Mouse (Mus musculus) heart, embryonic 11.5 days (tissue): ENCODE data around the gene Spdye4c. TPM values are rescaled to one million over a fixed set of nuclear protein-coding genes. Genes with fewer than 3 reads are reported as not detected.

Experiments used
- ATAC-seq: fragments of 200-750 bp; cut with Nextera tagmentation; replicated peaks from 2 replicates; pipeline ENCODE4 v1.8.0; 2017; ENCODE audit warnings: moderate library complexity; ENCODE audit not compliant: insufficient number of reproducible peaks, low FRiP score, low TSS enrichment
- H3K27ac ChIP-seq: fragments of 300-500 bp; sonication (generic); 2 replicates; pipeline ENCODE4 v1.5.1; 2014; ENCODE audit warnings: mild to moderate bottlenecking, low read depth, low read length
- H3K27me3 ChIP-seq: fragments of 300-500 bp; sonication (generic); 2 replicates; pipeline ENCODE4 v1.6.1; 2014; ENCODE audit warnings: mild to moderate bottlenecking, low read length, mixed read lengths; ENCODE audit not compliant: control insufficient read depth, insufficient read depth
- H3K36me3 ChIP-seq: fragments of 300-500 bp; sonication (generic); 2 replicates; pipeline ENCODE4 v1.6.1; 2014; ENCODE audit warnings: mild to moderate bottlenecking, low read length, moderate library complexity, mixed read lengths; ENCODE audit not compliant: control insufficient read depth, insufficient read depth
- H3K4me1 ChIP-seq: fragments of 300-500 bp; sonication (generic); 2 replicates; pipeline ENCODE4 v1.6.1; 2014; ENCODE audit warnings: low read length; ENCODE audit not compliant: control insufficient read depth, insufficient read depth
- H3K4me2 ChIP-seq: fragments of 300-500 bp; sonication (generic); 2 replicates; pipeline ENCODE4 v1.6.1; 2014; ENCODE audit warnings: mild to moderate bottlenecking, moderate library complexity
- H3K4me3 ChIP-seq: fragments of 300-500 bp; sonication (generic); 2 replicates; pipeline ENCODE4 v1.5.1; 2014; ENCODE audit warnings: low read depth, low read length
- H3K9ac ChIP-seq: fragments of 300-500 bp; sonication (generic); 2 replicates; pipeline ENCODE4 v1.6.1; 2014; ENCODE audit warnings: mild to moderate bottlenecking, low read depth, low read length, moderate library complexity
- H3K9me3 ChIP-seq: fragments of 300-500 bp; sonication (generic); replicated peaks from 2 replicates; pipeline ENCODE4 v1.6.1; 2016; ENCODE audit warnings: low read length; ENCODE audit not compliant: control insufficient read depth
- WGBS: fragments of 180-500 bp; shearing (Covaris S2); extraction: QIAGEN DNeasy Blood & Tissue Kit; methylation state at CpG from one replicate; pipeline ENCODE4 v1.1.7; 2014; ENCODE audit not compliant: insufficient replicate concordance; 5-methylcytosine and 5-hydroxymethylcytosine counted together
- polyA plus RNA-seq: library from polyadenylated mRNA; unstranded; fragments of >200 nt; fragmentation: Nextera tagmentation; extraction: Ambion mirVana; gene quantifications from 2 replicates; pipeline ENCODE4 v1.2.1, GENCODE M21; 2014

The Spdye4c gene
- polyA plus RNA-seq, 1 experiment from 2014 or later: not detected

DNA sequence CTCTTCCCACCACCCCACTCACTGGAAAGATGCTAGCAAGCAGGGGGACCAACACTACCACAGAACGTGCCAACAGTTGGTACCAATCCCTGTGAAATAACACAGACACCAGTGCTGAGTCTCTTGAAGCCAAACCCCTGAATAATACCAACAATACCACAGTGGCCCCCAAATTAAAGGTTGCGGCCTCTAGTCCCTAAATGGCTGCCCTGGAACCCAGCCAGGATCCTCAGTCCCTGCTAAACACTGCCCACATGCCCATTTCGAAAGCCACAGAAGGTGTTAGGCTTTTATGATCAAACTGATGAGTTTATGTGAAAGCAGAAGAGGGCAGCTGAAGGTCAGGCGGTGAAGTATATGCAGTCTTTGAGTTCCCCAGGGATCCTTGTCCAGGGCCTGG lies 20.0 kb upstream of the Spdye4c start:
- Histone ChIP-seq H3K9ac (no peak overlapping the region), H3K27ac (no peak overlapping the region), H3K9me3 (no peaks in the 10 kb centered on the region), H3K4me1 (no peaks in the 10 kb centered on the region; the same call in none of the 2 replicates), H3K27me3 (no peaks in the 10 kb centered on the region), H3K36me3 (no peaks in the 10 kb centered on the region), H3K4me3 (no peak overlapping the region), H3K4me2 (no peak overlapping the region)
- 67% methylated on average over 4 of the region's 4 CpGs for WGBS
- ATAC-seq: no peak

DNA sequence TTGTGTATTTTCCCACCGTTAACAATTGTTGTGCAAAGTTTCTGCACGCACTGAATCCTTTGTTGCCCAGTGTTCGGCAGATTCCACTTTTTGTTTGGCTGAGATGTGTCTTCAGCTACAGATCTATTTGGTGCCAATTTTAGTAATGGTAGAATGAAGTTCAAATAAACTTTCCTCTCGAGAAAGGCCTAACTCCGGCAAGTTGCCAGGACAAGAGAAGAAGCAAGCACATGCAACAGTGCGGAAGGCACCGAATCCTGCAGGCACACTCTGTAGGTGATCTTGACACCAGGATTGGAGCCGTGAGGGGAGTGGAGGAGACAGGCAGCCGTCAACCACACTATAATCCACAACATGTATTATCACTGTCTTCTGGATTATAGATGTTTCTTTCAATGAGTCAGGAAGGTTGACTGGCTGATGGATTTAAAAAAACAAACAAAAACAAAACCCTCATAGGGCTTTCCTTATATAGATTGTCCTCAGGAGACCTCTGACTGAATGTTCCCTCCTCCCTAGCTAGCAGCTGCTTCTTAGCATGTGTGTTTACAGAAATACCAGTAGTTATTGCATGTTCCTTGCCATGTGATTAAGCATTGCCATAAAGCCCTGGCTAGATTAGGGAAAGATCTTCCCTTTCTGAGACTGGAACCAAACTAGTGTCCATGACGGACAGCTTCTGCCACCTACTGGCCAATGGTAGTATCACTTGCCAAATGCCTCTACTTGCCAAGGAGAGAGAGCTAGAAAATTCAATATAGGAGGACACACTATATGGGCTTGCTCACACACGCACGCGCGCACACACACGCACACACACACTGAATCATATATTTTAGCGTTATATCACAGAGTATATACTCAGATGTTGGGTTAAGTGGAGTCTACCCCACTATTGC lies 18.0 kb upstream of the Spdye4c start:
- Histone ChIP-seq H3K27me3 (no peaks in the 10 kb centered on the region), H3K9me3 (no peaks in the 10 kb centered on the region), H3K36me3 (no peaks in the 10 kb centered on the region), H3K4me2 (no peak overlapping the region), H3K27ac (no peak overlapping the region), H3K9ac (no peak overlapping the region), H3K4me1 (no peaks in the 10 kb centered on the region), H3K4me3 (no peak overlapping the region)
- no peak for ATAC-seq
- WGBS: 44% methylated on average over 16 of the region's 16 CpGs

DNA sequence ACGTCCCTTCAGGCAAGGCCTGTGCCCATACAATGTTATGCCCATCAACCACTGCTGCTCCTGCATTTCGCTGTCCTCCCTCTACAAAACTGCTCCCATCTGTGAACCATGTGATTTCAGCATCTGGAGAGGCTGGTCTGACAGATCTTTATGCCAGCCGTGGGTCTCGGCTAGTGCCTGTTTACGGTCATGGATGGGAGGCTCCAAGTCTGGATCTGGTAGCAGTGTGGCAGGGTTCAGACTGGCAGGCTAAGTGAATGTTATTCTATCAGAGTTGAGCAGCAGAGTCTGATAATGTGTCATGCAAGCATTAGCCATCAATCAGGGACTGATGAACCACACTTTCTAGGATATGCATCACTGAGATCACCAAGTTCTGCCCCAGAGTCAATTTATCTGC lies 8.1 kb upstream of the Spdye4c start:
- Histone ChIP-seq H3K27me3 (no peaks in the 10 kb centered on the region), H3K36me3 (no peaks in the 10 kb centered on the region), H3K9me3 (no peaks in the 10 kb centered on the region), H3K4me2 (no peak overlapping the region), H3K4me3 (no peak overlapping the region), H3K9ac (no peak overlapping the region), H3K4me1 (no peaks in the 10 kb centered on the region), H3K27ac (no peak overlapping the region)
- WGBS: 78% methylated on average over 5 of the region's 5 CpGs
- no peak for ATAC-seq

DNA sequence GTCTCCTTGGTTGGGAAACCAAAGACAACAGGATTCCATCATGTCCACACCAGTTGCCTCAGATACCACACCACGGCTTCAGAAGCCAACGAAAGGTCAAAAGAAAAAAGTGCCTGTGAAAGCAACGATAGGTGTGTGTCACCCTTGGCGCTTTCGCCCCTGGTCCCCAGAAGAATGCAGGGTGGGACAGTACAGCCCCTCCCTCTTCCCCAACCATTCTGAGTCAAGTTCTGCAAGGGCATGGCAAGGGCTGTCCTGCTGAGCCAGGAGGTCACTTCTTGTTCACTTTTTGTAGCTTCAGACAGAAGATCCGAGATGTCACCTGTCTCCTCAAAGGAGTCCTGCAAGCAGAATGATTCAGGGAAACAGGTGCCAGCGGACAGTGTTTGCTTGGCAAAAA lies 1.3 kb downstream of the Spdye4c start:
- H3K4me1 ChIP-seq: no peaks in the 10 kb centered on the region
- WGBS: 81% methylated on average over 7 of the region's 7 CpGs
- no peaks in the 10 kb centered on the region for H3K9me3 ChIP-seq
- H3K4me3 ChIP-seq: no peak overlapping the region
- no peaks in the 10 kb centered on the region for H3K27me3 ChIP-seq
- no peak overlapping the region for H3K4me2 ChIP-seq
- H3K27ac ChIP-seq: no peak overlapping the region
- H3K36me3 ChIP-seq: no peaks in the 10 kb centered on the region
- no peak for ATAC-seq
- no peak overlapping the region for H3K9ac ChIP-seq

DNA sequence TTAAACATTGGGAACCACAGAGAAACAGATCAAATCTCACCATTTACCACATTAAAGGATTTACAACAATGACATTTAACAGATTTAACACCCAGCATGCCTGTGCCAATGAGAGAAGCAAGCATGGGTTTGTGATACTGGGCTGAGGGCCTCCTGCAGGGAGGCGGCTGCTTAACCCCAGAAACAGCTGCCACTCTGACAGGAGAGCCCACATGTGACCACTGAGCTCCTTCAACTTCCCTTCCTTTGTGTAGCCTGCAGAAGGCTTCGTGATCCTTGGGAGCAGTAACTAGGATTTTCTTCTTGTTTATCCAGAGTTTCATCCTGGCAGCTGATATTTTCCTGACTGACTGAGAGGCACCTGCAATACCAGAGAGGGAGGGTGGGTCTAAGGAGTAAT lies 10.5 kb downstream of the Spdye4c start:
- no peak overlapping the region for H3K27ac ChIP-seq
- H3K36me3 ChIP-seq: no peaks in the 10 kb centered on the region
- WGBS: 28% methylated on average over 2 of the region's 2 CpGs
- no peak overlapping the region for H3K4me3 ChIP-seq
- H3K9ac ChIP-seq: no peak overlapping the region
- no peaks in the 10 kb centered on the region for H3K27me3 ChIP-seq
- H3K9me3 ChIP-seq: no peaks in the 10 kb centered on the region; the same call in 1 of the 2 replicates
- no peaks in the 10 kb centered on the region for H3K4me1 ChIP-seq
- no peak overlapping the region for H3K4me2 ChIP-seq
- ATAC-seq: no peak

DNA sequence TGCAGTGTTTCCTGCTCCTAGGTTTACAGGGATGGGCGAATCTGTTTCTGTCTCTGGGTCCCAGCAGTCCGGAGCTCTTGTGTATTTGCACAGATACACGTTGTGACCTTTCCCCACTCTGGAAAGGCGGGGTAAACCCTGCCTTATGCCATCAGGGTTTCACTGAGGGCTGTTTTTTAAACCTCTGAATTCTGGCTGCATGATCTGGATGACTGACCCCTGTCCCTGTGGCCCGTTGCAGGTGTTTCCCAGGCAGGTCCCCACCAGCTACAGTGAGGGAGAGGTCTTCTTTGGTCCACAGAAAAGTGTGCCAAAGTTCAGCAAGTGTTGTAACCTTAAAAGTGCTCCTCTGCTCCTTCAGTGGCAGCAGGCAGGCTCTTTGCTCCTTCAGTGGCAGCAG lies 18.3 kb downstream of the Spdye4c start:
- H3K4me3 ChIP-seq: no peak overlapping the region
- H3K27me3 ChIP-seq: no peaks in the 10 kb centered on the region
- no peak overlapping the region for H3K4me2 ChIP-seq
- H3K36me3 ChIP-seq: peaks cover 24% of the 10 kb centered on the region
- no peak overlapping the region for H3K9ac ChIP-seq
- no peaks in the 10 kb centered on the region for H3K4me1 ChIP-seq
- no peaks in the 10 kb centered on the region; the same call in 1 of the 2 replicates for H3K9me3 ChIP-seq
- H3K27ac ChIP-seq: no peak overlapping the region
- WGBS: 78% methylated on average over 5 of the region's 5 CpGs
- ATAC-seq: no peak

DNA sequence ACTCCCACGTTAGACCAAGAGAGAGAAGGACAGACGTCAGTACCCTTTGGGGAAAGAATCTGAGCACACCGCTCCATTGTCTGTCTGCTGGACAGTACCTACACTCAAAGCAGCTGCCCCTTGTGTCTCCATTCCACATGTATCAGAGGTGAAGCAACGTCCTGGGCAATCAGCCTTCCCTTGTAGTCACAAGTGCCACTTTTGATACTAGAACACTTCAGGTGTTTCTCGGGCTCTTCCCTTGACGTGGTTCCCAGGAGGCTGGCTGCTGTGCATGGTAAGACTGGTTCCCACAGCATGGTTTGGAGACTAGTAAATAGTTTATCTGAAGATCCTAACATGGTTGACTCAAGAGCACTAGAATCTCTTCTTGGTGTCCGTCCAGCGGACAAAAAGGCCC lies 20.2 kb downstream of the Spdye4c start:
- H3K4me1 ChIP-seq: no peaks in the 10 kb centered on the region
- no peak for ATAC-seq
- H3K9me3 ChIP-seq: no peaks in the 10 kb centered on the region
- H3K4me2 ChIP-seq: no peak overlapping the region
- H3K27me3 ChIP-seq: no peaks in the 10 kb centered on the region
- no peak overlapping the region for H3K4me3 ChIP-seq
- no peak overlapping the region for H3K9ac ChIP-seq
- WGBS: 89% methylated on average over 8 of the region's 8 CpGs
- peaks cover 30% of the 10 kb centered on the region for H3K36me3 ChIP-seq
- no peak overlapping the region for H3K27ac ChIP-seq

DNA sequence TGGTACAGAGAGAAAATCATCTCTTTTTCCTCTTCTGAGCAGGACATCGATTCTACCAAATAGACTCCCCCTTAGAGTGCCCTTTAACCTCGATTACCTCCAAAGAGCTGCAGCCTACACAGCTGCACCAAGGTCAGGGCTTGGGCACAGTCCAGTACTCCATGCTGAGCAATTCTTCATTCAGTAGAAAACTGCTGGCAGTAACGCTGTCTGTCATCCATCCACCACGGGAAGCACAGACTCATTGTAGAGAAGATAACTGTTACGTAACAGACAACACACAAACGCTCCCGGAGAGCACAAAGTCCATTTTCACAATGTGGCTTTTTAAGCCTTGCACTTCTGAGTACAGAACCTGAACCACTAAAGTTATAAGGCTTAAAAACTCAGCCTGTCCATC lies 21.3 kb downstream of the Spdye4c start:
- Histone ChIP-seq H3K27ac (no peak overlapping the region), H3K4me2 (no peak overlapping the region), H3K4me3 (no peak overlapping the region), H3K36me3 (peaks cover 34% of the 10 kb centered on the region), H3K27me3 (no peaks in the 10 kb centered on the region), H3K9me3 (no peaks in the 10 kb centered on the region), H3K9ac (no peak overlapping the region), H3K4me1 (no peaks in the 10 kb centered on the region)
- 92% methylated on average over 7 of the region's 7 CpGs for WGBS
- no peak for ATAC-seq

DNA sequence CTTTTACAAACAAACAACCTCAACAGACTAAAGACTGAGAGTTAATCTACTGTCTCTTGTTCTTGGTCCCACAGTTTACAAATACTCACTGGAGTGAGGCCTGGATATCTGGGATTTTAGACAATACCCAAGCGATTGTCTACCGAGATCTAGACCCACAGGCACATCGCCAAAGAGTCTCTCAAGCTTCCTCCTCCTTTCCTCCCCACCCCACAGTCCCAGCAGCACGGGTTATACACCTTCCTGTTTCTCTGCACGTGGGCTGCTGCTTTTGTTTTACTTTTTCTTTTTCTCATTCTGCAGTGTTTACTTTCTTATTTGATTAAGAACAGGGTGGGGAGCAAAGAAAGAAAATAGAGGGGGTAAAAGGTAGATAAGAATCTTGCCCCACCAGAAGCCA lies 22.4 kb downstream of the Spdye4c start:
- ATAC-seq: no peak
- no peak overlapping the region for H3K4me3 ChIP-seq
- H3K36me3 ChIP-seq: peaks cover 42% of the 10 kb centered on the region
- H3K9me3 ChIP-seq: no peaks in the 10 kb centered on the region
- 79% methylated on average over 5 of the region's 5 CpGs for WGBS
- no peaks in the 10 kb centered on the region for H3K4me1 ChIP-seq
- H3K4me2 ChIP-seq: no peak overlapping the region
- H3K9ac ChIP-seq: no peak overlapping the region
- no peak overlapping the region for H3K27ac ChIP-seq
- H3K27me3 ChIP-seq: no peaks in the 10 kb centered on the region
